Mouse (Mus musculus) stomach, embryonic 16.5 days (tissue): Measurements from ENCODE around the gene Ubqln3. TPM values are rescaled to one million over a fixed set of nuclear protein-coding genes. Genes with fewer than 3 reads are reported as not detected.

Experiments used
- ATAC-seq: fragments of 200-750 bp; cut with Nextera tagmentation; 2 replicates; pipeline ENCODE4 v1.8.0; 2017; ENCODE audit warnings: moderate number of reproducible peaks, moderate TSS enrichment; ENCODE audit not compliant: insufficient read depth, low FRiP score
- H3K27ac ChIP-seq: fragments of 300-500 bp; sonication (generic); 2 replicates; pipeline ENCODE4 v1.5.1; 2014; ENCODE audit warnings: low read length
- H3K27me3 ChIP-seq: fragments of 300-500 bp; sonication (generic); 2 replicates; pipeline ENCODE4 v1.6.1; 2014; ENCODE audit warnings: low read length, control low read depth, mixed read lengths; ENCODE audit not compliant: control insufficient read depth, insufficient read depth
- H3K36me3 ChIP-seq: fragments of 300-500 bp; sonication (generic); 2 replicates; pipeline ENCODE4 v1.6.1; 2014; ENCODE audit warnings: low read length; ENCODE audit not compliant: control insufficient read depth, insufficient read depth
- H3K4me1 ChIP-seq: fragments of 300-500 bp; sonication (generic); 2 replicates; pipeline ENCODE4 v1.6.1; 2014; ENCODE audit warnings: low read length, control low read depth, mixed read lengths; ENCODE audit not compliant: control insufficient read depth, insufficient read depth
- H3K4me2 ChIP-seq: fragments of 300-500 bp; sonication (generic); 2 replicates; pipeline ENCODE4 v1.6.1; 2014; ENCODE audit warnings: low read depth, low read length, mixed read lengths
- H3K4me3 ChIP-seq: fragments of 300-500 bp; sonication (generic); replicated peaks from 2 replicates; pipeline ENCODE4 v1.5.1; 2014; ENCODE audit warnings: mild to moderate bottlenecking, low read length
- H3K9ac ChIP-seq: fragments of 300-500 bp; sonication (generic); 2 replicates; pipeline ENCODE4 v1.6.1; 2014; ENCODE audit warnings: low read length
- H3K9me3 ChIP-seq: fragments of 300-500 bp; sonication (generic); replicated peaks from 2 replicates; pipeline ENCODE4 v1.6.1; 2016; ENCODE audit warnings: low read length, control low read depth; ENCODE audit not compliant: control insufficient read depth
- WGBS: fragments of 180-500 bp; shearing (Covaris S2); extraction: QIAGEN DNeasy Blood & Tissue Kit; methylation state at CpG from one replicate; pipeline ENCODE4 v1.1.7; 2014; 5-methylcytosine and 5-hydroxymethylcytosine counted together
- polyA plus RNA-seq: library from polyadenylated mRNA; unstranded; fragments of >200 nt; fragmentation: Nextera tagmentation; extraction: Ambion mirVana; gene quantifications from 2 replicates; pipeline ENCODE4 v1.2.1, GENCODE M21; 2015

Ubqln3 gene
- polyA plus RNA-seq, 1 experiment from 2014 or later, result not detected

- no peak within 1 kb of the TSS for H3K9ac ChIP-seq
- no peak within 1 kb of the TSS for H3K27ac ChIP-seq
- no peaks in the 10 kb centered on the region for H3K9me3 ChIP-seq
- H3K4me2 ChIP-seq, result no peak within 1 kb of the TSS
- 73% methylated on average over 5 of the region's 5 CpGs for WGBS
- no peak within 1 kb of the TSS for H3K4me3 ChIP-seq
- no peak for ATAC-seq
- no peaks in the 10 kb centered on the region for H3K4me1 ChIP-seq
- H3K27me3 ChIP-seq, result no peaks in the 10 kb centered on the region
- H3K36me3 ChIP-seq, result no peaks in the 10 kb centered on the region
Observed at GRCm38 (mm10) chr7:104137305-104137704, 5.8 kb downstream of the Ubqln3 start, which contains the start of gene Olfr643. Gene Olfr643 (minus strand): TSS chr7:104137405.

- Histone ChIP-seq H3K9me3 (no peaks in the 10 kb centered on the region), H3K27ac (no peak within 1 kb of the TSS), H3K36me3 (no peaks in the 10 kb centered on the region), H3K4me1 (no peaks in the 10 kb centered on the region), H3K27me3 (no peaks in the 10 kb centered on the region), H3K4me2 (no peak within 1 kb of the TSS), H3K9ac (no peak within 1 kb of the TSS), H3K4me3 (no peak within 1 kb of the TSS)
- 90% methylated on average over 5 of the region's 5 CpGs for WGBS
- no peak; the same call in 1 of the 2 replicates for ATAC-seq
Observed at GRCm38 (mm10) chr7:104129726-104130125, 13.4 kb downstream of the Ubqln3 start, which contains the start of gene Ubqln5. Gene Ubqln5 (minus strand): TSS chr7:104129826.

DNA sequence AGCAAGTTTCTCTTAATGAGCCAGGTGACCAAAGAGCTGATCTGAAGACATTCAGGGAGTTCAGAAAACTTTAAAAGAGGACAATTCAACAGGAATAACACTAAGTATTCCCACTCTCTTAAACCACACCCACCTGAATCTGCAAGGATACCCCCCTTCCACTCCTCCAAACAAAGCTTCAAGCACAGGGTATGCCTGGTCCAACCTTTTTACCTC, 38.4 kb downstream of the Ubqln3 start, which contains the start of gene Olfr646:
Gene Olfr646, plus strand, starts transcription at position 117 of the 216 bp plus-strand sequence.
- Histone ChIP-seq H3K4me1 (no peaks in the 10 kb centered on the region), H3K9me3 (no peaks in the 10 kb centered on the region), H3K36me3 (no peaks in the 10 kb centered on the region), H3K4me3 (no peak within 1 kb of the TSS), H3K27me3 (no peaks in the 10 kb centered on the region), H3K9ac (no peak within 1 kb of the TSS), H3K27ac (no peak within 1 kb of the TSS), H3K4me2 (no peak within 1 kb of the TSS)
- ATAC-seq, result no peak

GRCm38 (mm10) chr7:104103913-104104756, 38.9 kb downstream of the Ubqln3 start:
- H3K27ac ChIP-seq, result no peak overlapping the region
- H3K4me1 ChIP-seq, result no peaks in the 10 kb centered on the region
- no peaks in the 10 kb centered on the region for H3K36me3 ChIP-seq
- ATAC-seq, result no peak
- 54% methylated on average over 4 of the region's 4 CpGs for WGBS
- no peaks in the 10 kb centered on the region for H3K9me3 ChIP-seq
- no peak overlapping the region for H3K9ac ChIP-seq
- no peak overlapping the region for H3K4me3 ChIP-seq
- no peaks in the 10 kb centered on the region for H3K27me3 ChIP-seq
- no peak overlapping the region for H3K4me2 ChIP-seq

Other genes starting within 250 kb of the Ubqln3 start
- gene Olfr64, start 248.8 kb downstream of the Ubqln3 start, polyA plus RNA-seq, result not detected in 2 replicates
- gene Olfr65, start 239.8 kb downstream of the Ubqln3 start, polyA plus RNA-seq, result not detected in 2 replicates
- gene Olfr631, start 214.5 kb downstream of the Ubqln3 start, polyA plus RNA-seq, result not detected in 2 replicates
- gene Olfr632, start 208.9 kb downstream of the Ubqln3 start, polyA plus RNA-seq, result not detected in 2 replicates
- gene Olfr633, start 198.8 kb downstream of the Ubqln3 start, polyA plus RNA-seq, result not detected in 2 replicates
- 0.01 TPM in 1 of 2 replicates, not detected in the other for gene Olfr635, start 172.1 kb downstream of the Ubqln3 start, polyA plus RNA-seq
- gene Olfr638, start 144.5 kb downstream of the Ubqln3 start, polyA plus RNA-seq, result not detected in 2 replicates
- gene Olfr639, start 126.0 kb downstream of the Ubqln3 start, polyA plus RNA-seq, result not detected in 2 replicates
- gene Olfr640, start 117.7 kb downstream of the Ubqln3 start, polyA plus RNA-seq, result not detected in 2 replicates
- not detected in 2 replicates for gene Olfr641, start 107.8 kb downstream of the Ubqln3 start, polyA plus RNA-seq
- gene Olfr642, start 90.6 kb downstream of the Ubqln3 start, polyA plus RNA-seq, result not detected in 2 replicates
- gene 4930516K23Rik, start 81.8 kb downstream of the Ubqln3 start, polyA plus RNA-seq, result not detected in 2 replicates
- gene Olfr644, start 71.4 kb downstream of the Ubqln3 start, polyA plus RNA-seq, result not detected in 2 replicates
- not detected in 2 replicates for gene Olfr645, start 57.8 kb downstream of the Ubqln3 start, polyA plus RNA-seq
- gene Olfr646, start 38.4 kb downstream of the Ubqln3 start, polyA plus RNA-seq, result not detected in 2 replicates
- gene Ubqln5, start 13.5 kb downstream of the Ubqln3 start, polyA plus RNA-seq, result not detected in 2 replicates
- not detected in 2 replicates for gene Olfr643, start 5.9 kb downstream of the Ubqln3 start, polyA plus RNA-seq
- not detected in 2 replicates for gene Ubqlnl, start 7.3 kb upstream of the Ubqln3 start, polyA plus RNA-seq
- not detected in 2 replicates for gene Olfm5, start 21.6 kb upstream of the Ubqln3 start, polyA plus RNA-seq
- gene Olfr648, start 40.1 kb upstream of the Ubqln3 start, polyA plus RNA-seq, result 0.26 and 0.27 TPM in 2 replicates
- gene Olfr649, start 52.7 kb upstream of the Ubqln3 start, polyA plus RNA-seq, result not detected in 2 replicates
- gene Trim6, start 75.5 kb upstream of the Ubqln3 start, polyA plus RNA-seq, result 0.87 and 0.89 TPM in 2 replicates
- gene Trim34a, start 101.2 kb upstream of the Ubqln3 start, polyA plus RNA-seq, result 1.8 and 2.2 TPM in 2 replicates
- 0.54 and 0.62 TPM in 2 replicates for gene Trim5, start 144.8 kb upstream of the Ubqln3 start, polyA plus RNA-seq
- gene Trim12a, start 172.2 kb upstream of the Ubqln3 start, polyA plus RNA-seq, result 5.3 and 6.1 TPM in 2 replicates
- not detected in 2 replicates for gene Trim34b, start 186.2 kb upstream of the Ubqln3 start, polyA plus RNA-seq
- gene Trim12c, start 210.1 kb upstream of the Ubqln3 start, polyA plus RNA-seq, result 2.8 TPM in 2 replicates
- 0.22 and 0.31 TPM in 2 replicates for gene Trim30b, start 226.6 kb upstream of the Ubqln3 start, polyA plus RNA-seq